Mouse (Mus musculus): Measurements from ENCODE around the gene Gm4881.

DNA sequence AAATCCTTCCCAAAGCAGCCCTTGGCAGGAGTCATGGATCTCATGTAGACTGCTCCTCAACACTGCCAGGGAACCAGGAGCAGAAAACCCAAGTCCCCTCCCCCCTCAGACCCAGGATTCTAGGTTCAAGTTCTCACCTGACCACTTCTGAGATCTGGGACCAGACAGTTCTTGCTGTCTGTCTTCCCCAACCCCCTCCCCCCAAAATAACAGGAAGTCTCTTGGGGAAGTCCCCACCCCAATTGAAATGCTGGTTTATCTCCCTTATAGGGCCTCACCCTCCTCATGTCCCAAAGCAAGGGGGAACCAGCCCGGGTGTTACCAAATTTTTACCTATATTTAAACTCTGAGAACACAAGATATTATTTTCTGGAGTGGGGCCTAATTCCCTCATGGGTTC lies 42.5 kb downstream of the Gm4881 start:
- no peak for TF ChIP-seq CTCF (IDR thresholded peaks at IDR 0.05; ENCODE audit: borderline replicate concordance, insufficient read depth, low read depth, low read length)
- TF ChIP-seq POLR2A (IDR thresholded peaks at IDR 0.05; ENCODE audit: borderline replicate concordance, insufficient read depth, low read length) = no peak
